Mouse (Mus musculus): ENCODE measurements around the gene Trak1.

- TF ChIP-seq CTCF (conservative IDR thresholded peaks at IDR 0.05; ENCODE audit: low read length) (no peak), NANOG (IDR thresholded peaks at IDR 0.05; ENCODE audit: borderline replicate concordance, low read length) (no peak), POU5F1 (IDR thresholded peaks at IDR 0.05; ENCODE audit: borderline replicate concordance, low read length) (no peak)
Observed at GRCm38 (mm10) chr9:121309287-121309686, 12.0 kb downstream of the Trak1 start.

Measured in E14TG2a.4 (cell line).